Mouse (Mus musculus) liver, embryonic 16.5 days (tissue): Measurements from ENCODE around the gene Gm37419. TPM values are rescaled to one million over a fixed set of nuclear protein-coding genes. Genes with fewer than 3 reads are reported as not detected.

ENCODE experiments used
- ATAC-seq: fragments of 200-750 bp; cut with Nextera tagmentation; 2 replicates; pipeline ENCODE4 v1.8.0; 2017; ENCODE audit warnings: low read depth, mild to moderate bottlenecking, moderate number of reproducible peaks, moderate library complexity
- H3K27ac ChIP-seq: fragments of 300-500 bp; sonication (generic); 2 replicates; pipeline ENCODE4 v1.5.1; 2014; ENCODE audit warnings: mild to moderate bottlenecking, low read length
- H3K27me3 ChIP-seq: fragments of 300-500 bp; sonication (generic); 2 replicates; pipeline ENCODE4 v1.6.1; 2014; ENCODE audit warnings: low read depth, low read length, mixed read lengths; ENCODE audit not compliant: control insufficient read depth, insufficient read depth
- H3K36me3 ChIP-seq: fragments of 300-500 bp; sonication (generic); 2 replicates; pipeline ENCODE4 v1.6.1; 2014; ENCODE audit warnings: mild to moderate bottlenecking; ENCODE audit not compliant: control insufficient read depth, insufficient read depth
- H3K4me1 ChIP-seq: fragments of 300-500 bp; sonication (generic); 2 replicates; pipeline ENCODE4 v1.6.1; 2014; ENCODE audit warnings: low read depth, low read length, mixed read lengths; ENCODE audit not compliant: control insufficient read depth
- H3K4me2 ChIP-seq: fragments of 300-500 bp; sonication (generic); 2 replicates; pipeline ENCODE4 v1.6.1; 2014; ENCODE audit warnings: low read depth, low read length, mixed read lengths
- H3K4me3 ChIP-seq: fragments of 300-500 bp; sonication (generic); 2 replicates; pipeline ENCODE4 v1.5.1; 2014; ENCODE audit warnings: low read depth, mild to moderate bottlenecking, low read length
- H3K9ac ChIP-seq: fragments of 300-500 bp; sonication (generic); 2 replicates; pipeline ENCODE4 v1.6.1; 2014; ENCODE audit warnings: low read depth, low read length
- H3K9me3 ChIP-seq: fragments of 300-500 bp; sonication (generic); replicated peaks from 2 replicates; pipeline ENCODE4 v1.6.1; 2016; ENCODE audit warnings: low read length; ENCODE audit not compliant: control insufficient read depth
- WGBS: fragments of 180-500 bp; shearing (Covaris S2); extraction: QIAGEN DNeasy Blood & Tissue Kit; methylation state at CpG from one replicate; pipeline ENCODE4 v1.1.7; 2014; ENCODE audit not compliant: insufficient replicate concordance; 5-methylcytosine and 5-hydroxymethylcytosine counted together
- polyA plus RNA-seq: library from polyadenylated mRNA; unstranded; fragments of >200 nt; fragmentation: Nextera tagmentation; extraction: Ambion mirVana; gene quantifications from 2 replicates; pipeline ENCODE4 v1.2.1, GENCODE M21; 2015

Gm37419 gene
- polyA plus RNA-seq: not detected in 2 replicates

DNA sequence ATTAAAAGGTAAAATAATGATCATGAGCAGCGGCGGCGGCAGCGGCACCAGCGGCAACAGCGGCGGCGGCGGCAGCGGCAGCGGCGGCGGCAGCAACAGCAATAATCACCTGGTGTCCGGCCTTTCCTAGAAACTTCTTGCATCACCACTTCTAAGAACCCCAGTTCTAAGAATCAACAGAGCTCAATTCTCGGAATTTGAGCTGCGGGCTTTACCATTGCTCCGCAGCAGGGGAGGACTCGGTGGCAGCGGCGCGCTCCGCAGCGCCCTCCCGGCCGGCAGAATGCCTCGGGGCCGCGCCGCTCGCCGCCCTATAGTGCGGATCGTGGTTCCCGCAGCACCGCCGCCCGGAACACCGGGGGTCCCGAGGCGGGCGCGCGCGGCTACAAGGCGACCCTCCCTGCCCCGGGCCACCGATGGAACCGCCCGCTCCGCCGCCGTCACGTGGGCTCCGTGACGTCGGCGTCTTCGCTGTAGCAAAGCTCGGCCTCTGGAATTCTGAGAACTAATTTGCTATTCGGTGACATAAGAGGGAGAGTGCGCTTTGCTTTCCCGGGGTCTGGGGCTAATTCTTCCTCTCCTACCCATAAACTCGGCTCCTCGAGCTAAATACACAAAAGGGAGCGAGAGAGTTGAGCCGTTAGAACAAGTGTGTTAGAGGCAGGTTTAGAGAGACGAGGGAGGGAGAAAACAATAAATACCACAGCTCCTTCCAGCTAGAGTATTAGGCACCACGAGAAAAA, at the start of gene Gm37419, which contains the start of gene Bcl6:
TSS of gene Gm37419 (plus strand) at position 17 of the 743 bp plus-strand sequence.
TSS of gene Bcl6 (minus strand) at position 387 of the 743 bp plus-strand sequence.
- Histone ChIP-seq H3K27ac (peak within 1 kb of the TSS; percentile 91), H3K4me2 (peak within 1 kb of the TSS; percentile 84), H3K9ac (peak within 1 kb of the TSS; percentile 77), H3K4me1 (peaks cover 4% of the 10 kb centered on the region), H3K4me3 (peak within 1 kb of the TSS; percentile 71), H3K27me3 (peaks cover 66% of the 10 kb centered on the region), H3K9me3 (no peaks in the 10 kb centered on the region), H3K36me3 (no peaks in the 10 kb centered on the region)
- under 1% methylated on average over 68 of the region's 68 CpGs for WGBS
- ATAC-seq: peak; percentile 75

DNA sequence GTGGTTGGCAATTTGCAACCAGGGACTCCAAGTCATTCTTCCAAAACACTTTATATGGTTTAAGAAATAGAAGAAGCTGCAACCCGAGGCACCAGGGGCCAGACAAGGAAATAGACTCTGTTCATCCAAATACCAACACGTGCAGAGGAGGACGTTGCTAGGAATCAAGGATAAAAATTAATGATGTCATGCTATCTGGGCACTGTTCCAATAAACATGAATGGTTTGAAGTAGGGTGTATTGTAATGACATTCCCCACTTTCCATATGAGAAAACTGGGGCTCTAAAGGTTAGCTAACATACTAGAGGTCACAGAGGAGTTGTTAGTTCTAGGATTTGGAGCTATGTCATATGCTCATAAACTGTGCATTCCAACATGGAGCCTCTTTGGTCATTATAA, 43.5 kb upstream of the Gm37419 start:
- Histone ChIP-seq H3K36me3 (no peaks in the 10 kb centered on the region), H3K4me3 (no peak overlapping the region), H3K27me3 (no peaks in the 10 kb centered on the region), H3K27ac (no peak overlapping the region), H3K4me2 (no peak overlapping the region), H3K9me3 (no peaks in the 10 kb centered on the region), H3K9ac (no peak overlapping the region), H3K4me1 (no peaks in the 10 kb centered on the region)
- ATAC-seq: no peak
- WGBS: 34% methylated on average over 3 of the region's 3 CpGs

DNA sequence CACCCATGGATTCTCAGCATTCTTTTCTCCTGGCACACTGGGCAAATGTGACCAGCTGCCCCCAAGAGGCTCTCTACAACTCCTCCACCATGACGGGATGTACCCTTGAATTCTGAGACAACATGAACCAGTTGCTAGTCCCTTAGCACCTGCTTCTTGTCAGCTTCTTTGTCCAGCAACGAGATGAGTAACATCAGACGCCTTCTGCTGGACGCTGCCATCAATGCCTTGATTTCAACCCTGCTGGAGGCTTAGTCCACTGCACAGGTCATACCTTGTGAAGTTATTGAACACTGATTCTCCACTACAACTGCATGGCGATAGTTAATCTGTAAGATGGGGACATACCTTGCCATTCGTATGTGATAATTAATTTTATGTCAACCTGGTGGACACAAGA, 40.6 kb upstream of the Gm37419 start:
- H3K9ac ChIP-seq: no peak overlapping the region
- no peaks in the 10 kb centered on the region for H3K27me3 ChIP-seq
- ATAC-seq: no peak
- H3K9me3 ChIP-seq: no peaks in the 10 kb centered on the region
- H3K4me1 ChIP-seq: no peaks in the 10 kb centered on the region
- no peaks in the 10 kb centered on the region for H3K36me3 ChIP-seq
- H3K27ac ChIP-seq: no peak overlapping the region
- H3K4me3 ChIP-seq: no peak overlapping the region
- WGBS: 69% methylated on average over 6 of the region's 6 CpGs
- no peak overlapping the region for H3K4me2 ChIP-seq

DNA sequence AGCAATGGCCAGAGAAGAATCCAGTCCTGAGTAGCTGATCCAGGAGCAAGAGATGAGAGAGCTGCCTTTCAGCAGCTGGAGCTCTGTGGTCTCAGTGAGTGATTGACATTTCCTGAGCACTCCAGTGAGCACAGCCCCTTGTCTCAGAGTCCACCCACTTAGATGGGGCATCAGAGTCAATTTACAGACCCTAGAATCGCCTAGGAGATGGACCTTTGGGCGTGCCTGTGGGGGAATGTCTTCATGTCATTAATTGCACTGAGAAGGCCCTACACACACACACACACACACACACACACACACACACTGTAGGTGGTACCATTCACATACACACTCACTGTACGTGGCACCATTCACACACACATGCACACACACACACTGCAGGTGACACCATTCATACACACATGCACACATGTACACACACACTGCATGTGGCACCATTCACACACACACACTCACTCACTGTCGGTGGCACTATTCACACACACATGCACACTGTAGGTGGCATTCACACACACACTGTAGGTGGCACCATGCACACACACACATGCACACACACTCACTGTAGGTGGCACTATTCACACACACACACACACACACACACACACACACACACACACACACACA, 36.1 kb upstream of the Gm37419 start:
- H3K9me3 ChIP-seq: no peaks in the 10 kb centered on the region
- no peak overlapping the region for H3K9ac ChIP-seq
- no peak for ATAC-seq
- H3K27ac ChIP-seq: no peak overlapping the region
- WGBS: 40% methylated on average over 4 of the region's 4 CpGs
- H3K36me3 ChIP-seq: no peaks in the 10 kb centered on the region
- no peaks in the 10 kb centered on the region for H3K27me3 ChIP-seq
- no peaks in the 10 kb centered on the region for H3K4me1 ChIP-seq
- H3K4me3 ChIP-seq: no peak overlapping the region
- H3K4me2 ChIP-seq: no peak overlapping the region

DNA sequence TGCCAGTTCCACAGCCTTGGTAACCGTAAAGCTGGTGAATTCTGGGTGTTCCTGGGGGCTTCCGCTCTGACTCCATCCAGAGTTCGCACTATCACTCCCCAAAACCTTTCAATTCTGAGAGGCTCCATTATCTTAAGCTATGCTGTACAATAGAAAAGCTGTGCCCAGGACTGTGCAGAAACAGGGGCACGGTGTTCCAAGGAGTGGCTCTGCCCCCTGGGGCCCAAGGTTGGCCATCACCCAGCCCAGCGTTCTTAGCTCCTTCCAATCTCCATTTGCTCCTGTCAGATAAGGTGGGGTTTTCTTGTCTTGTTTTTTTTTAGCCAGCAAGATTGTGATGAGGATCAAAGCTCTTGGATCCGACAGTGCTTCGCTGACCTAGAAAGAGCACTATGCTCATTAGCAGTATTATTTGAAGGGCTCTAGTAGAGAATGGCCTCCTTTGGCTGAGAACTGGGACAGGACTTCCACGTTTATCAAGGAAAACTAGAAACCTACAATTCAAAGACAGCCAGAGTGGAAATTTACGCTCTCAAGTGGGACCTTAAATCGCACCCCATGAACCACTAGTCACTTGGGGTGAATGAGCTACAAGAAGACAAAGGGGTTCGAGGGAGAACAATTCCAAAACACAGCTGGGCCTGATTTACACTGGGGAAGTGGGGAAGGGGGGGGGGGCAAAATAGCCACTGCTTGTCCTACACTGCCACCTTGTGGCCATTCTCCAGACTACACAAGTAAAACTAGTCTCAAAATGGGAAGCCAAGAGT, 34.9 kb upstream of the Gm37419 start:
- Histone ChIP-seq H3K4me3 (no peak overlapping the region), H3K9ac (no peak overlapping the region), H3K27me3 (no peaks in the 10 kb centered on the region), H3K36me3 (no peaks in the 10 kb centered on the region), H3K4me1 (no peaks in the 10 kb centered on the region), H3K4me2 (no peak overlapping the region), H3K9me3 (no peaks in the 10 kb centered on the region), H3K27ac (no peak overlapping the region)
- WGBS: 47% methylated on average over 11 of the region's 11 CpGs
- ATAC-seq: no peak

DNA sequence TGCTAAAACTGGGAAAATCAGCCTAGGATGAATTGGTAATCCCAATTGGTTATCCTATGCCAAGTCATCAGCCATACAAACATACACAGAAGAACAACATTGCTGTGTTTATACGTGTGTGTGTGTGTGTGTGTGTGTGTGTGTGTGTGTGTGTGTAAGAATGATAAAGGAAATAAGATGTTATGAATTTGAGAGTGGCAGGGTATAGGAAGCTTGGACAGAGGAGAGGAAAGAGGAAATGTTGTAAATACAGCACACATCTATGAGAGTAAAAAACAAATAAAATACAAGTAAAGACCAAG, 34.4 kb upstream of the Gm37419 start:
- Histone ChIP-seq H3K4me1 (no peaks in the 10 kb centered on the region), H3K4me3 (no peak overlapping the region), H3K4me2 (no peak overlapping the region), H3K27me3 (no peaks in the 10 kb centered on the region), H3K9ac (no peak overlapping the region), H3K36me3 (no peaks in the 10 kb centered on the region), H3K27ac (no peak overlapping the region), H3K9me3 (no peaks in the 10 kb centered on the region)
- WGBS: 0% methylated on average over 1 of the region's 1 CpGs
- ATAC-seq: no peak

DNA sequence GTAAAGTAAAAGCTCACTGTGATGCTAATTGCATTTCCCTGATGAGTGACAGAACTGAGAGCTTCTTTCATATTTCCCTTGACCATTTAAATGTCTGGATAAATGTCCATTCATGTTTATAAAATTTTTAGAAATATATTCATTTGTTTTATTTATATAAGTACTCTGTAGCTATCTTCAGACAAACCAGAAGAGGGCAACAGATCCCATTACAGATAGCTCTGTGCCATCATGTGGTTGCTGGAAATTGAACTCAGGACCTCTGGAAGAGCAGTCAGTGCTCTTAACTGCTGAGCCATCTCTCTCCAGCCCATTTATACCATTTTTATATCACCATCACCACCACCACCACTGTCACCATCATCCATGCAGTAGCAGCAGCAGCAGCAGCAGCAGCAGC, 29.3 kb upstream of the Gm37419 start:
- H3K9ac ChIP-seq: no peak overlapping the region
- no peak for ATAC-seq
- H3K27ac ChIP-seq: no peak overlapping the region
- no peak overlapping the region for H3K4me2 ChIP-seq
- H3K36me3 ChIP-seq: no peaks in the 10 kb centered on the region
- no peaks in the 10 kb centered on the region for H3K27me3 ChIP-seq
- no peaks in the 10 kb centered on the region for H3K9me3 ChIP-seq
- no peak overlapping the region for H3K4me3 ChIP-seq
- no peaks in the 10 kb centered on the region for H3K4me1 ChIP-seq

DNA sequence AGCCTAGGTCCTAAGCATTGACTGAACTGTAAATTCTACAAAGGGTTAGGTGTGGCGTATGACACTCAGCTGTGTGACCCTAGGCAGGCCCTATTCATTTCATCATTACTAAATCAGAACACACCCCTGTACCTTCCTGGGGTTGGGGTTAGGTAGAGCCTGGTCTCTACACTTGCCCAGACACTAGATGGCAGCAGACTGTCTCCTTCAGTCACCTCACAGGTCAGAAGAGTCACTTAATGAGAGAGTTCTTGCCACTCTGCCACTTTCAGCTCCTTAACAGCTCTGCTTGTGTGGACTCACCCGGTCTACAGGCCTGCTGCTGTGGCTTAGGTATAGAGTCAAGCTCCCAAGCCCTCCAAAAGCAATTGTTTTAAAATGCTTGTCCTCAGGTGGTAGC, 25.9 kb upstream of the Gm37419 start:
- ATAC-seq: no peak
- no peak overlapping the region for H3K9ac ChIP-seq
- H3K9me3 ChIP-seq: no peaks in the 10 kb centered on the region
- no peak overlapping the region for H3K4me2 ChIP-seq
- H3K27ac ChIP-seq: no peak overlapping the region
- H3K4me3 ChIP-seq: no peak overlapping the region
- no peaks in the 10 kb centered on the region for H3K4me1 ChIP-seq
- H3K36me3 ChIP-seq: no peaks in the 10 kb centered on the region
- no peaks in the 10 kb centered on the region for H3K27me3 ChIP-seq
- WGBS: 63% methylated on average over 2 of the region's 2 CpGs
